Mouse (Mus musculus): ENCODE results near the gene Uhrf2. TPM values are rescaled to one million over a fixed set of nuclear protein-coding genes. Genes with fewer than 3 reads are reported as not detected.

Uhrf2 gene
- polyA plus RNA-seq (2015; fragmentation: Nextera tagmentation; extraction: Ambion mirVana), result 67.0 and 85.6 TPM in 2 replicates

DNA sequence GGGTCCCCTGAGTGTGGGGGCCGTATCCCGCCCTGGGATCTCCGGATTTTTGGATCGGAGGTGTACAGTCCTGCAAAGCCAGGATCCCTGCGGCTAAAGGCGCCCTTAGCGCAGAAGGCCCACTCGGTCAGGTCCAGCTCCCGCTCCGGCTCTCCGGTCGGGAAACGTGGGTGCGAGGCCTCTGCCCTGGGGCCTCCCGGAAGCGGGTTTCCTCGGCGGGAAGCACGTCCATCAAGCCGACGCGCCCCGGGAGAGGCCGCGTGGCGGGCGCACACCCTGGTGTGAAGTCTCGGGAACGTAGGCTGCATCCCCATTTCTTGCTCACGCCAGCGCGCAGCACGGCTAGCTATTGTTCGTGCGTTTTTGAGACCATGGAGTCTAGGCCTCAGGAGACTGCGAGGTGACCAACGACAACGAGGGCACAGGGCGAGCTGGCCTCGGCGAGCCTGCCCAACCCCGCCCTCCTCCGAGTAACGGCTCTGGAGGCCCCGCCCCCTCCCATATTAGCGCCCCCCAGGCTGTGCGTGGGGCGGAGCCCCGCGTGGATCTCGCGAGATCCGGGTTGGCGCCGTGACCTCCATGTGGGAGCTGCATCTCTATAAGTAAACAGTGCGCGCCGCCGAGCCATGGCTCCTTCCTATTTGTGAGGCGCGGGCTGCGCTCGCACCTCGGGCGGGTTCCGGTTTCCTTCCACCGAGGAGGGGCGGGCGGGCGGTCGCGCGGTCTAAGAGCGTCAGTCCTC, at the start of gene Uhrf2:
Gene Uhrf2, plus strand, starts transcription at position 620 of the 742 bp plus-strand sequence.
- Histone ChIP-seq H3K9ac (replicated peaks; ENCODE audit: low read length) (peak within 1 kb of the TSS; percentile 100), H3K27me3 (ENCODE audit: insufficient read depth, low read length) (no peaks in the 10 kb centered on the region), H3K4me1 (ENCODE audit: insufficient read depth, low read length) (peaks cover 19% of the 10 kb centered on the region), H3K36me3 (ENCODE audit: insufficient read depth, low read length) (no peaks in the 10 kb centered on the region), H3K4me2 (replicated peaks; ENCODE audit: low read depth, low read length) (peak within 1 kb of the TSS; percentile 87), H3K9me3 (ENCODE audit: low read length) (no peaks in the 10 kb centered on the region), H3K4me3 (ENCODE audit: low read length) (peak within 1 kb of the TSS; percentile 99), H3K27ac (ENCODE audit: low read length) (peak within 1 kb of the TSS; percentile 96)
- ATAC-seq (ENCODE audit: low FRiP score, low TSS enrichment), result peak; percentile 96
- 2% methylated on average over 74 of the region's 74 CpGs for WGBS

DNA sequence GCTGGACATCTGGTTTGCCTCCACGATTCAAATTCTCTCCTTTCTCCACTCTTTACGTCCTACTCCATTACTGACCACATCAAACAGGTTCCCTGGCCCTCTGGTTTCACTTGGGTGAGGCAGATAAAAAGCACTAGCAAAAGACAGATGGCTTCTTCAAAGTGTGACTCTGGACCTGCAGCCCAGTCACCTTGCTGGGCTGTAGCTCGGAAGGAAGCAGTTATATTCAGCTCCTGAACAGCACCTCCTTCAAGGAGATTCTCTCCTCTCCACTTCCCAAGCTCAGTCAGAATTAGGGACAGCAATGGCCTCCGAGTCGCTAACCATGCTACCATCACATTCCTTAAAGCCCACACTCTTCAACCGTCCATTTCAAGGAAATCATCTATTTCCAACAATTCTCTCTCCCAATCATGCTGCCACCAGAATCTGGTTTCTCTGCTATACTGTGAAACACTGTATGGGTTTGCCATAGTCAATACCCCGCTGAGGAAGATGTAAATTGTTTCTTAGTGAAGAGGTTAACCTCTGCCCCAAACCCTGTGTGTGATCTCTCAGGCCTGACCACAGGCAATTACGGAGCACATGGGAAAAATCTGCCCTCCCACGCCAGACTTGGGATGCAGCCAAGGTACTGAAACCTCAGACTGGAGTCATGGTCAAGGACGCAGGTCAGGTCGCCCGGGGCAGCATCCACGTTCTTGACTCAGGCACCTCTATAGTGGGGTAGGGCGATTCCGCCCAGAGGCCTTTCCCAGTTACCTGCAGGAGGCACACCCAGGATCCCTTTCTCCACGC, 45.9 kb upstream of the Uhrf2 start:
- Histone ChIP-seq H3K27ac (ENCODE audit: low read length) (peak overlapping the region; percentile 87), H3K4me3 (ENCODE audit: low read length) (no peak overlapping the region), H3K9ac (replicated peaks; ENCODE audit: low read length) (peak overlapping the region; percentile 36; the same call in 1 of the 2 replicates), H3K4me2 (replicated peaks; ENCODE audit: low read depth, low read length) (peak overlapping the region; percentile 20; the same call in 1 of the 2 replicates), H3K36me3 (ENCODE audit: insufficient read depth, low read length) (no peaks in the 10 kb centered on the region), H3K9me3 (ENCODE audit: low read length) (no peaks in the 10 kb centered on the region), H3K4me1 (ENCODE audit: insufficient read depth, low read length) (peaks cover 15% of the 10 kb centered on the region), H3K27me3 (ENCODE audit: insufficient read depth, low read length) (no peaks in the 10 kb centered on the region)
- 36% methylated on average over 16 of the region's 16 CpGs for WGBS
- peak; percentile 93 for ATAC-seq (ENCODE audit: low FRiP score, low TSS enrichment)

DNA sequence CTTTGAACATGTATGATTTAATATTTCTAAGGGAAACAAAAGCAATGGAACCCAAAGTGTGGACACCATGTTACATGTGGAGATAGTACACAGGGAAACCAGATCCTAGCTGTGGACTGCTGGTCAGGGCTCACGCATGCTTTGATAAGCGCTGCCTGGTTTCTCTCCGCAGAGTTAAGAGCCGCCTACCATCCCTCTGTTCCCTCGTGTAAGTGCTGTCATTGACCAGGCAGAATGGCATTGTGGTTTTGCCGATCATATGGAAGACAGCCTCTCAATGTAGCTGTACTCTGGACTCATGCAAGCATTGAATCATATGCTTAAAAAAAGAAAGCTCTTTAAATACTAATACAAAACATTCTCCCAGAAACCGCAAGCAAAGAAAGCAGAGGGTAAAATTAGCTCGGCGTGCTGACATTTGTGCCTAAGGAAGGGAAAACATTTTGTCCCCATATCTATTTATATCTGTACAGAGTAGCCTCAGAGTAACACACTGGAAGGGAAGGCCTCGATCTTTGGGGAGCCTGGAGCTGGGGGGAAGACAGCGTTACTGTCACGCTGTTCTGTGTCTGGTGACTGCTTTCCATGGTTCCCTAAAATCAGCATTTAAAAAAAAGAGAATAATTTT, 43.7 kb upstream of the Uhrf2 start:
- Histone ChIP-seq H3K9ac (replicated peaks; ENCODE audit: low read length) (no peak overlapping the region), H3K27me3 (ENCODE audit: insufficient read depth, low read length) (no peaks in the 10 kb centered on the region), H3K27ac (ENCODE audit: low read length) (no peak overlapping the region), H3K4me1 (ENCODE audit: insufficient read depth, low read length) (peaks cover 15% of the 10 kb centered on the region), H3K36me3 (ENCODE audit: insufficient read depth, low read length) (no peaks in the 10 kb centered on the region), H3K4me2 (replicated peaks; ENCODE audit: low read depth, low read length) (no peak overlapping the region), H3K4me3 (ENCODE audit: low read length) (no peak overlapping the region), H3K9me3 (ENCODE audit: low read length) (no peaks in the 10 kb centered on the region)
- 85% methylated on average over 12 of the region's 12 CpGs for WGBS
- ATAC-seq (ENCODE audit: low FRiP score, low TSS enrichment), result no peak

DNA sequence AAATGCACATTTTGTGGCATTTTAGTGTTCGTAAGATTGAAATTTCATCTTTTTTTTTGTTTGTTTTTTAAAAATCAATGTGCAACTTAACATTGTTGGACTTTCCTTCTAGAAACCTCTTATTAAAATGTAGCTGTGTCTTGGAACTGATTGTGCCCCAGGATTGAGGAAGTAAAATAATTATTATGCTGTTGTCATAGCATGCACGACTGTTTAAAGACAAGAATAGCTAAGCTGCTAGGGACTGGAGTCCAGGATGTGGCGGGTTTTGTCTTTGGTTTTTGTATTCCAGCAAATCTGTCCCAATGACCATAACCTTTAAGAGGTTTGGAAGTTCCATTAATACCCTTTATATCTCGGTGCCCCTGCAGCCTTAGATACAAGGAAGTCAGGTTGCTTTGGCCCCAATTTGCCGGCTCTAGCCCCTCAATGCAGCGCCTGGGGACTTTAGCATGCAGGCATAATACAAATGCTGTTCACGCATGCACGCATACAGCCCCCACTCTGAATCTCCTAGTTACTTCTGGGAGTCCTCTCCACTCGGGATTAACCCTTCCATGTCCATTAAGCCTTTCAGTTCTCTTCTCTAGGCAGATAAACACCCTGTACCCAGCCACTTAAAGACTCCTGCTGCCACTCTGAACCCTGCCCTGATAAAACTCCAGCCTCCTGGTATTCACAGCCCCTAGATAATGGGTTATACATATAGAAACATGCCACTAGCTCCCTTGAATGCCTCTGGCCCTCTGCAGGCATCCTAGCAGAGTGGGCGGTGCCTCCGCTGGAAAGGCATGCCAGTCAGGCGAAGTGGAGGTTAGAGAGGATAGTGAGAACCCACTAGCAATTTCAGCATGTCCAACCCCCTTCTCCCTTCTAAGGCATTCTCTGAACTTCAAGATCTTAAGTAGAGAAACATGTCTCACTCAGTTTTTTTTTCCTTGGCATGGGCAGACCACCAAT, 29.6 kb upstream of the Uhrf2 start:
- ATAC-seq (ENCODE audit: low FRiP score, low TSS enrichment), result no peak
- Histone ChIP-seq H3K9me3 (ENCODE audit: low read length) (0 out of 2 replicates have a peak, but pooled peaks cover 4% of the 10 kb centered on the region), H3K27ac (ENCODE audit: low read length) (no peak overlapping the region), H3K4me3 (ENCODE audit: low read length) (no peak overlapping the region), H3K4me1 (ENCODE audit: insufficient read depth, low read length) (no peaks in the 10 kb centered on the region), H3K9ac (replicated peaks; ENCODE audit: low read length) (no peak overlapping the region), H3K27me3 (ENCODE audit: insufficient read depth, low read length) (no peaks in the 10 kb centered on the region), H3K36me3 (ENCODE audit: insufficient read depth, low read length) (no peaks in the 10 kb centered on the region), H3K4me2 (replicated peaks; ENCODE audit: low read depth, low read length) (no peak overlapping the region)
- 64% methylated on average over 12 of the region's 12 CpGs for WGBS

DNA sequence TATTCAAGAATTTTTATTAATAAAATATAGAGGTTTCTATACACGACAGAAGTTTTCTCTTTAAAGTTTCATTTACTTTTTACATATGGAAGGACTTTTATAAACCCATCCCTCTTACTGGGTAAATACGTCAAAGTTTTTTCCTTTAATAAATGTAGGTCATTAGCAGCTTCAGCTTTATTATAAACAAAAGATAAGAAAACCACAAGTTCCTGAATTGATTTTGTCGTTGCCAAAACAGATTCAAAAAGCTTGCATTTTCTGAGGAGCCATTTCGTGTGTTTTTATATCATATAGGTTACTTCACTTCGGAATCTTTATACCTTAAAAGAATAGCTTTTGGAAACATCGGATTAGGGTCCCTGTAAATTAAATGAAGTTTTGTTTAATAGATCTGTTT, 28.8 kb upstream of the Uhrf2 start:
- no peaks in the 10 kb centered on the region for H3K27me3 ChIP-seq (ENCODE audit: insufficient read depth, low read length)
- no peak overlapping the region for H3K4me3 ChIP-seq (ENCODE audit: low read length)
- H3K4me2 ChIP-seq (replicated peaks; ENCODE audit: low read depth, low read length), result no peak overlapping the region
- no peaks in the 10 kb centered on the region for H3K36me3 ChIP-seq (ENCODE audit: insufficient read depth, low read length)
- H3K9ac ChIP-seq (replicated peaks; ENCODE audit: low read length), result no peak overlapping the region
- no peak overlapping the region for H3K27ac ChIP-seq (ENCODE audit: low read length)
- H3K9me3 ChIP-seq (ENCODE audit: low read length), result 0 out of 2 replicates have a peak, but pooled peaks cover 4% of the 10 kb centered on the region
- 86% methylated on average over 6 of the region's 6 CpGs for WGBS
- ATAC-seq (ENCODE audit: low FRiP score, low TSS enrichment), result no peak
- no peaks in the 10 kb centered on the region for H3K4me1 ChIP-seq (ENCODE audit: insufficient read depth, low read length)

DNA sequence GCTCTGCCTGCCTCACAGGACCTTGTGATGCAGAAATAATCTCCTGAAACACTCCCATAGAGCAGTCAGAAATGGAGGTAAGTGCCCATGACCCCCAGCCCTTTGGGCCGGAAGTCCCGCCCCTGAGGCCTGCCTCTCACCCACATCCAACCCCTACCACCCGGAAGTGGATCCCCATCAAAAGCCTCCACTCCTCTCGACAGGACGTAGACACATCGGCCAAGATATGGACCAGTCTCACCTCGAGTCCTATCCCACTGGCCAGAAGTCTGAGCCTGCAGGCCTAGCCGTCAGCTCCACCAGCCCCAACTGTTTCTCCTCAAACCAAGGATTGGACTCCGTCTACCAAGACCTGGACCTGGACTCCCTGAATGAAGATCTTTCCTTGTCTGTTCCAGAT, 26.7 kb upstream of the Uhrf2 start, which contains the start of gene Trpd52l3:
Gene Trpd52l3, plus strand, starts transcription at position 170 of the 400 bp plus-strand sequence.
- Histone ChIP-seq H3K9ac (replicated peaks; ENCODE audit: low read length) (no peak within 1 kb of the TSS), H3K4me1 (ENCODE audit: insufficient read depth, low read length) (no peaks in the 10 kb centered on the region), H3K36me3 (ENCODE audit: insufficient read depth, low read length) (no peaks in the 10 kb centered on the region), H3K27me3 (ENCODE audit: insufficient read depth, low read length) (no peaks in the 10 kb centered on the region), H3K4me2 (replicated peaks; ENCODE audit: low read depth, low read length) (no peak within 1 kb of the TSS), H3K4me3 (ENCODE audit: low read length) (no peak within 1 kb of the TSS), H3K9me3 (ENCODE audit: low read length) (0 out of 2 replicates have a peak, but pooled peaks cover 4% of the 10 kb centered on the region), H3K27ac (ENCODE audit: low read length) (no peak within 1 kb of the TSS)
- 91% methylated on average over 9 of the region's 9 CpGs for WGBS
- no peak for ATAC-seq (ENCODE audit: low FRiP score, low TSS enrichment)

DNA sequence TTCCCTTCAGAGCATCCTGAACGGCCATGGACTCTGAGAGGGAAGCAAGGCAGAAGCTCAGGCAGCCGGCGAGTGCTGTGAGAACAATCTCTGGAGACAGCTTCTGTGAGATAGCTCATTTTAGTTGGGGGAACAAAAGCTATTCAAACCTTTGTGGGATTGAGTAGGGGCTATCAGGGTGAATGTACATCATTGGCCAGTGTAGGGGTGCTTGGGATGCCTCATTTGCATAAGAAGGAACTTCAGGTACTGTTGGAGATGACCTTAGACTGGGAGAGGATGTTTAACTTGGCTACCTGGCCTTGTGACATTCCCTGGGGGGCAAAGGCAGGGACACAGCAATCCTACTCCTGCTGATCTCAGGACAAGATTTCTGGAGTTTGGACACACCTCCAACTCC, 23.9 kb upstream of the Uhrf2 start:
- no peaks in the 10 kb centered on the region for H3K36me3 ChIP-seq (ENCODE audit: insufficient read depth, low read length)
- H3K9ac ChIP-seq (replicated peaks; ENCODE audit: low read length), result no peak overlapping the region
- H3K4me2 ChIP-seq (replicated peaks; ENCODE audit: low read depth, low read length), result no peak overlapping the region
- no peaks in the 10 kb centered on the region for H3K27me3 ChIP-seq (ENCODE audit: insufficient read depth, low read length)
- H3K27ac ChIP-seq (ENCODE audit: low read length), result no peak overlapping the region
- H3K9me3 ChIP-seq (ENCODE audit: low read length), result 0 out of 2 replicates have a peak, but pooled peaks cover 4% of the 10 kb centered on the region
- 81% methylated on average over 3 of the region's 3 CpGs for WGBS
- ATAC-seq (ENCODE audit: low FRiP score, low TSS enrichment), result no peak
- no peak overlapping the region for H3K4me3 ChIP-seq (ENCODE audit: low read length)
- H3K4me1 ChIP-seq (ENCODE audit: insufficient read depth, low read length), result no peaks in the 10 kb centered on the region

DNA sequence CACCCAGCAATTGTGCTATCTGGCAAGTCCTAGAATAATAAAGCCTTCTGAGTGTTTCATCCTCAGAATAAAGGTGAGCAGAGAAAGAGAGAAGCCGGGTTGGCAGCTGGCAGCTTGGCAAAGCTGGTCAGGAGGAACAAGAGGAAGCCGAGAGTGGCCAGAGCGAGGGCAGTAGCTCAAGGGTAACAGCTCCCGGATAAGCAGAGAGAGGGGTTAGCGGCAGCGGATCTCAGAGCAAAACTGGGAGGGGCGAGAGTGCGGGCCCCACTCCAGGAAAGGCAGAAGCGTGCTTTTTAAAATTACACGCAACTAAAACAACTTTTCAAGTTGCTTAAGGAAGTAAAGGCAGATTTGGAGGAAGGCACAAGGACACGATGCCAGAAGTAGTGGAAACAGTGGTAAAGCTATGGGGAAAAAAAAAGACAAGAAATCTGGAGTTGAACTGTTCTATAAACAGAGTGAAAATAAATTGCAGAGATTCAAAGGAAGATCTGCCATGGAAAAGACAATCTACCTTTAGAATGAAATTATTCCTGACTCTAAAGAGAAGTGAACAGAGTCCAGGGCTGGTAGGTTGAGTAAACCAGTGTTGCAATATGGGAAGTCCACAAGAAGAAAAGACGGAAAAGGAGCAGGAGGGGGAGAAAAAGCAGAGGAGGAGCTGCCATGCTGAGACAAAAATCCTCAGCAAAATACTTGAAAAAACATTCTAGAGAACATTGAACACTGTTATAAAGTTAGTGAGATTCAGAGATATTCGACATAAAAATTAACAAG, 19.6 kb upstream of the Uhrf2 start:
- H3K36me3 ChIP-seq (ENCODE audit: insufficient read depth, low read length), result no peaks in the 10 kb centered on the region
- no peaks in the 10 kb centered on the region for H3K27me3 ChIP-seq (ENCODE audit: insufficient read depth, low read length)
- no peaks in the 10 kb centered on the region for H3K4me1 ChIP-seq (ENCODE audit: insufficient read depth, low read length)
- H3K4me3 ChIP-seq (ENCODE audit: low read length), result no peak overlapping the region
- H3K4me2 ChIP-seq (replicated peaks; ENCODE audit: low read depth, low read length), result no peak overlapping the region
- no peaks in the 10 kb centered on the region for H3K9me3 ChIP-seq (ENCODE audit: low read length)
- ATAC-seq (ENCODE audit: low FRiP score, low TSS enrichment), result no peak
- 63% methylated on average over 13 of the region's 13 CpGs for WGBS
- H3K27ac ChIP-seq (ENCODE audit: low read length), result no peak overlapping the region
- no peak overlapping the region for H3K9ac ChIP-seq (replicated peaks; ENCODE audit: low read length)

Measured in kidney, embryonic 16.5 days (tissue).